Mouse (Mus musculus): Measurements from ENCODE around the gene Ang.

Gene Ang

GRCm38 (mm10) chr14:51088970-51089673 is 1.8 kb upstream of the Ang start:
- peak; percentile 96 to 99 for DNase-seq (ENCODE audit: low spot score in 2 of 2)

GRCm38 (mm10) chr14:51089674-51090076 is 1.3 kb upstream of the Ang start:
- DNase-seq (ENCODE audit: low spot score in 2 of 2) = no peak

GRCm38 (mm10) chr14:51090077-51090781 is 721 bp upstream of the Ang start:
- DNase-seq (ENCODE audit: low spot score in 2 of 2) = peak; percentile 76 to 91

- DNase-seq (ENCODE audit: low spot score in 2 of 2) = peak; percentile 31 to 33
Measured at GRCm38 (mm10) chr14:51092073-51092620, 1.2 kb downstream of the Ang start.

- DNase-seq (ENCODE audit: low spot score in 2 of 2) = peak; percentile 41 to 57
Measured at GRCm38 (mm10) chr14:51093496-51093895, 2.5 kb downstream of the Ang start.

- peak; percentile 25 to 51 for DNase-seq (ENCODE audit: low spot score in 2 of 2)
Measured at GRCm38 (mm10) chr14:51094096-51094875, 3.3 kb downstream of the Ang start.

GRCm38 (mm10) chr14:51094921-51095320 is 4.0 kb downstream of the Ang start:
- peak in 1 of 2 experiments; percentile 35 for DNase-seq (ENCODE audit: low spot score in 2 of 2)

- no peak for DNase-seq (ENCODE audit: low spot score in 2 of 2)
Measured at GRCm38 (mm10) chr14:51095736-51096524, 5.0 kb downstream of the Ang start.

- DNase-seq (ENCODE audit: low spot score in 2 of 2) = peak; percentile 64 to 83
Measured at GRCm38 (mm10) chr14:51098300-51098699, 7.3 kb downstream of the Ang start.

- no peak for DNase-seq (ENCODE audit: low spot score in 2 of 2)
Measured at GRCm38 (mm10) chr14:51098921-51099320, 8.0 kb downstream of the Ang start.

- DNase-seq (ENCODE audit: low spot score in 2 of 2) = no peak
Measured at GRCm38 (mm10) chr14:51101284-51101683, 10.3 kb downstream of the Ang start.

- DNase-seq (ENCODE audit: low spot score in 2 of 2) = peak in 1 of 2 experiments; percentile 58
Measured at GRCm38 (mm10) chr14:51103217-51103616, 12.3 kb downstream of the Ang start.

GRCm38 (mm10) chr14:51104366-51104765 is 13.4 kb downstream of the Ang start:
- no peak for DNase-seq (ENCODE audit: low spot score in 2 of 2)

- no peak for DNase-seq (ENCODE audit: low spot score in 2 of 2)
Measured at GRCm38 (mm10) chr14:51106449-51106967, 15.6 kb downstream of the Ang start.

GRCm38 (mm10) chr14:51111966-51112365 is 21.0 kb downstream of the Ang start:
- no peak for DNase-seq (ENCODE audit: low spot score in 2 of 2)

- DNase-seq (ENCODE audit: low spot score in 2 of 2) = no peak
Measured at GRCm38 (mm10) chr14:51113476-51113875, 22.5 kb downstream of the Ang start.

- DNase-seq (ENCODE audit: low spot score in 2 of 2) = no peak
Measured at GRCm38 (mm10) chr14:51113916-51114560, 23.1 kb downstream of the Ang start, which contains the start of gene Eddm3b. Gene Eddm3b (plus strand): TSS chr14:51114426.

GRCm38 (mm10) chr14:51125684-51126083 is 34.7 kb downstream of the Ang start:
- DNase-seq (ENCODE audit: low spot score in 2 of 2) = no peak

- DNase-seq (ENCODE audit: low spot score in 2 of 2) = no peak
Measured at GRCm38 (mm10) chr14:51127648-51128258, 36.8 kb downstream of the Ang start.

All from heart, adult 9 months (tissue).